In the genomic region with DNA sequence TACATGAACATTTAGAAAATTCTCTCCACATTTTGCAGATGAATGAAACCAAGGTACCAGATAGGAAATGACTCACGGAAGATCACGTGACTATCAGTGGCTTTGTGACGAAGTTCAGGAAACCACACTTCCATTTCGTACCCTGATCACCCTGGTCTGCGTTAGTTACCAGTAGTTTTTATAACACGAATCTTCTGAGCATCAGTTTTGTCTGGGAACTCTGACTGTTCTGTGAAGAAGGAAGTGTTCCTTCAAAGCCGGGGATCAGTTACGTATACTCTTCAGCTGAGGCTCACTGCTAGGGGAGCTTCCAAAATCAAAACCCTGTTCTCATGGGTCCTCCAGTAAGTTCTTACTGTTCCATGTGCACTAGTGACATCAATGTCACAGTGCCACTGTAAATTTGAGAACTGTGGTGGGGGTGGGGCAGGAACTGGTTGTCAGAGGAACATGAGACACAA, we compare ENCODE assay signal across 1 mouse cellular context.
TF ChIP-seq lines count a peak whose summit lies in the region.

No protein-coding gene starts in this region.

TF ChIP-seq in MEL, 35 proteins besides CTCF, POLR2A, EP300 and RAD21 (continued from another document):
- TF ChIP-seq ELF1 (IDR thresholded peaks at IDR 0.05; ENCODE audit: low read depth, low read length) (0 out of 2 replicates have a peak, but pooled peaks have one; percentile 9), MAZ (IDR thresholded peaks at IDR 0.05; ENCODE audit: low read depth, low read length) (no peak), MAX (IDR thresholded peaks at IDR 0.05; ENCODE audit: low read length) (peak; percentile 73), ZMIZ1 (IDR thresholded peaks at IDR 0.05; ENCODE audit: low read depth, low read length) (no peak), NELFE (IDR thresholded peaks at IDR 0.05; ENCODE audit: low read depth, low read length) (no peak), UBTF (IDR thresholded peaks at IDR 0.05; ENCODE audit: borderline replicate concordance, insufficient read depth, low read depth, low read length) (no peak)
TF ChIP-seq in MEL: peak in this region for 8.
